Mouse (Mus musculus) neutrophil, adult 65 days (primary cell): Measurements from ENCODE around the gene Prr23a1. TPM values are rescaled to one million over a fixed set of nuclear protein-coding genes. Genes with fewer than 3 reads are reported as not detected.

Experiments
- total RNA-seq: library from RNA; stranded (reverse); gene quantifications from 2 replicates; pipeline ENCODE4 v1.2.4, GENCODE M21; 2023

The Prr23a1 gene
- total RNA-seq: not detected in 2 replicates

DNA sequence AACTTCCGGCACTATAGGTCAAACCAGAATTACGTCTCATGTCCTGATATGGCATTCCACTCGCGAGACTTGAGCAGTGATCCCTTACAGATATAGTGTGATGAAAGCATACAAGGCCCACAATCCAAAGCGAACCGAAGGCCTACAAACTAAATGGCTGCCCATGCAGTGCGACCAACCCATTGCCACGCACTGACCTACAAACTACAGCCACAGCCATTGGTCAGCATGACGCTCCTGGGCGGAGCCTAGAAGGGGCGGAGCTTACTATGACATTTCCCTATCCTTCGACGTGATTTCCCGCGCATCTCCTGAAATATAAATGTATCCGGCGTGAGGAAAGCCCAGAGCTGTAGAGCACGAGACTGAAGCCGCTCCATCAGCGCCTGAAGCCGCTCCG is at the start of gene Prr23a1:
Gene Prr23a1 (plus strand): TSS at position 387 of the 400 bp plus-strand sequence.

DNA sequence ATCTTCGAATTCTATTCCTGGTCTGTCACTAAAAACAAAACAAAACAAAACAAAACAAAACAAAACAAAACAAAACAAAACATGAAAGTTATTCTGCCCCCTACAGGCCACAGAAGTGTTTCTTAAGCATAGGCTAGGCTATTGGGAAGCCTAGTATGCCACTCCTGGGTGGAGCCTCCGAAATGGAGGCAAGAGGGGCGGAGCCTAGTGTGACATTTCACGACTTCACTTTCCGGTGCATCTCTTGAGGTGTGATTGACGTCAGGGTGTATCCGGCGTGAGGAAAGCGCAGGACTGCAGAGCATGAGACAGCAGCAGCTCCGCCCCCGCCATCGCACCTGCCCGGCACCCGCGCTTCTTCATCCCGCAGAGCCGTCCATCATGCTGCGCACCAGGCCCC is 13.9 kb downstream of the Prr23a1 start, which contains the start of gene Prr23a2:
Gene Prr23a2 (plus strand): TSS at position 285 of the 400 bp plus-strand sequence.

DNA sequence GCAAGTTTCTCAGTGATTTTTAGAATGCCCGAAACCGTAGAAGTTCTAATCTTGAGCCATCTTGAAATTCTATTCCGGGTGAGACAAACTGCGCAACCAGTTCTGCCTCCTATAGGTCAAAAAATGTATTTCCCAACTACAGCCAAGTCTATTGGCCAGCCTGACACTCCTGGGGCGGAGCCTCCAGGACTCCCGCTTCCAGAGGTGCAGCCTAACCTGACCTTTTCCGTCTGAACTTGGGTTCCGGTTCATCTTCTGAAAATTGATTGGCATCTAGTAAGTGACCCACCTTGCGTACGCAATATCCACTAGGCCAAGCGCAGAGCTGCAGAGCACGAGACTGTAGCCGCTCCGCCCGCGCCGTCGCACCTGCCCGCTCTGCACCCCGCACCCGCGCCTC is 22.3 kb downstream of the Prr23a1 start, which contains the start of gene Prr23a3:
Gene Prr23a3 (plus strand): TSS at position 197 of the 400 bp plus-strand sequence.

Other genes with a start within 250 kb of the Prr23a1 start
- gene Mrps22, start 240.8 kb upstream of the Prr23a1 start, total RNA-seq: 8.3 and 9.0 TPM in 2 replicates
- not detected in 2 replicates for gene Prr23a2, start 14.0 kb downstream of the Prr23a1 start, total RNA-seq
- gene Prr23a3, start 22.3 kb downstream of the Prr23a1 start, total RNA-seq: not detected in 2 replicates
- gene 7420426K07Rik, start 60.6 kb downstream of the Prr23a1 start, total RNA-seq: not detected in 2 replicates
- not detected in 2 replicates for gene Foxl2, start 112.8 kb downstream of the Prr23a1 start, total RNA-seq
- 13.6 and 20.9 TPM in 2 replicates for gene Faim, start 143.9 kb downstream of the Prr23a1 start, total RNA-seq
- not detected in 2 replicates for gene Gm1123, start 193.2 kb downstream of the Prr23a1 start, total RNA-seq